Mouse (Mus musculus) liver, adult 2 months (tissue): ENCODE data around the gene Wipf1. TPM values are rescaled to one million over a fixed set of nuclear protein-coding genes. Genes with fewer than 3 reads are reported as not detected.

Source experiments
- DNase-seq: peaks from one replicate; pipeline ENCODE4 v3.0.0-alpha.2; 2011; ENCODE audit warnings: low read depth, low spot score; ENCODE audit errors: extremely low read depth
- H3K27ac ChIP-seq: fragments of 200-500 bp; replicated peaks from 2 replicates; pipeline ENCODE4 v1.5.1; 2012; ENCODE audit warnings: low read depth, mild to moderate bottlenecking, control low read depth, inconsistent platforms, low read length; ENCODE audit not compliant: insufficient read depth
- H3K27me3 ChIP-seq: fragments of 200-500 bp; 2 replicates; pipeline ENCODE4 v1.6.1; 2012; ENCODE audit warnings: mild to moderate bottlenecking, moderate library complexity, low read length, inconsistent platforms; ENCODE audit not compliant: control insufficient read depth, insufficient read depth
- H3K36me3 ChIP-seq: fragments of 200-500 bp; 2 replicates; pipeline ENCODE4 v1.6.1; 2012; ENCODE audit warnings: low read length, inconsistent platforms; ENCODE audit not compliant: control insufficient read depth, insufficient read depth
- H3K4me1 ChIP-seq: fragments of 200-500 bp; 2 replicates; pipeline ENCODE4 v1.6.1; 2011; ENCODE audit warnings: low read length; ENCODE audit not compliant: control insufficient read depth, insufficient read depth
- H3K4me3 ChIP-seq: fragments of 200-500 bp; 2 replicates; pipeline ENCODE4 v1.5.1; 2011; ENCODE audit warnings: low read depth, mild to moderate bottlenecking, control low read depth, low read length, moderate library complexity; ENCODE audit not compliant: insufficient read depth
- H3K79me2 ChIP-seq: fragments of 200-500 bp; 2 replicates; pipeline ENCODE4 v1.6.1; 2012; ENCODE audit warnings: inconsistent platforms, mild to moderate bottlenecking, low read length, moderate library complexity; ENCODE audit not compliant: control insufficient read depth, insufficient read depth
- H3K9ac ChIP-seq: fragments of 200-500 bp; 2 replicates; pipeline ENCODE4 v1.6.1; 2012; ENCODE audit warnings: low read depth, mild to moderate bottlenecking, control low read depth, inconsistent platforms, low read length
- CTCF ChIP-seq: fragments of 200-500 bp; IDR thresholded peaks from 2 replicates; pipeline ENCODE4 v1.5.1; 2011; ENCODE audit warnings: low read depth, low read length, control low read depth
- POLR2A ChIP-seq: fragments of 200-500 bp; IDR thresholded peaks from 2 replicates; pipeline ENCODE4 v1.6.1; 2011; ENCODE audit warnings: low read length, control low read depth; ENCODE audit not compliant: insufficient read depth; ENCODE audit errors: extremely low read depth
- WGBS: fragments of 180-500 bp; shearing (Covaris S2); methylation state at CpG from one replicate; pipeline ENCODE4 v1.1.7; 2018; 5-methylcytosine and 5-hydroxymethylcytosine counted together
- polyA plus RNA-seq: library from polyadenylated mRNA; depleted of rRNA; stranded (reverse); fragments of >200 nt; gene quantifications from 2 replicates; pipeline ENCODE4 v1.2.3, GENCODE M21; 2012
- total RNA-seq: library from RNA; depleted of rRNA; stranded (reverse); fragments of >200 nt; gene quantifications from 2 replicates; pipeline ENCODE4 v1.2.3, GENCODE M21; 2014

Gene Wipf1
- total and polyA plus RNA-seq, 2 experiments, result 1.4 to 1.7 TPM

GRCm38 (mm10) chr2:73478805-73479204 lies 50.7 kb downstream of the Wipf1 start:
- DNase-seq, result no peak
- H3K27me3 ChIP-seq, result no peaks in the 10 kb centered on the region
- no peaks in the 10 kb centered on the region for H3K4me1 ChIP-seq
- H3K36me3 ChIP-seq, result no peaks in the 10 kb centered on the region
- TF ChIP-seq CTCF (no peak), POLR2A (no peak)
- peaks cover 7% of the 10 kb centered on the region; the same call in 1 of the 2 replicates for H3K79me2 ChIP-seq
- no peak overlapping the region for H3K27ac ChIP-seq
- H3K4me3 ChIP-seq, result no peak overlapping the region
- no peak overlapping the region for H3K9ac ChIP-seq
- 95% methylated on average over 6 of the region's 6 CpGs for WGBS

- Histone ChIP-seq H3K4me3 (no peak overlapping the region), H3K9ac (no peak overlapping the region), H3K79me2 (peaks cover 7% of the 10 kb centered on the region; the same call in 1 of the 2 replicates), H3K4me1 (no peaks in the 10 kb centered on the region), H3K36me3 (no peaks in the 10 kb centered on the region), H3K27ac (no peak overlapping the region), H3K27me3 (no peaks in the 10 kb centered on the region)
- DNase-seq, result no peak
- WGBS, result 85% methylated on average over 7 of the region's 7 CpGs
- TF ChIP-seq POLR2A (no peak), CTCF (no peak)
Measured at GRCm38 (mm10) chr2:73477501-73477900, 52.0 kb downstream of the Wipf1 start.

GRCm38 (mm10) chr2:73475519-73475918 lies 54.0 kb downstream of the Wipf1 start:
- TF ChIP-seq POLR2A (no peak), CTCF (no peak)
- DNase-seq, result peak; percentile 41
- WGBS, result 67% methylated on average over 3 of the region's 3 CpGs
- Histone ChIP-seq H3K27me3 (no peaks in the 10 kb centered on the region), H3K79me2 (peaks cover 6% of the 10 kb centered on the region; the same call in 1 of the 2 replicates), H3K4me1 (no peaks in the 10 kb centered on the region; the same call in 1 of the 2 replicates), H3K36me3 (no peaks in the 10 kb centered on the region), H3K27ac (no peak overlapping the region), H3K4me3 (no peak overlapping the region), H3K9ac (no peak overlapping the region)

- H3K36me3 ChIP-seq, result no peaks in the 10 kb centered on the region
- TF ChIP-seq POLR2A (no peak), CTCF (no peak)
- no peak for DNase-seq
- H3K4me1 ChIP-seq, result no peaks in the 10 kb centered on the region; the same call in 1 of the 2 replicates
- H3K27me3 ChIP-seq, result no peaks in the 10 kb centered on the region
- H3K27ac ChIP-seq, result no peak overlapping the region
- H3K4me3 ChIP-seq, result no peak overlapping the region
- WGBS, result 91% methylated on average over 2 of the region's 2 CpGs
- peaks cover 3% of the 10 kb centered on the region; the same call in 1 of the 2 replicates for H3K79me2 ChIP-seq
- no peak overlapping the region for H3K9ac ChIP-seq
Measured at GRCm38 (mm10) chr2:73472130-73472529, 57.4 kb downstream of the Wipf1 start.

- Histone ChIP-seq H3K4me3 (no peak overlapping the region), H3K27ac (no peak overlapping the region), H3K27me3 (no peaks in the 10 kb centered on the region), H3K79me2 (peaks cover 3% of the 10 kb centered on the region; the same call in 1 of the 2 replicates), H3K4me1 (no peaks in the 10 kb centered on the region; the same call in 1 of the 2 replicates), H3K36me3 (no peaks in the 10 kb centered on the region), H3K9ac (no peak overlapping the region)
- WGBS, result 85% methylated on average over 10 of the region's 10 CpGs
- TF ChIP-seq CTCF (no peak), POLR2A (no peak)
- DNase-seq, result no peak
Measured at GRCm38 (mm10) chr2:73470146-73470630, 59.3 kb downstream of the Wipf1 start.

GRCm38 (mm10) chr2:73469552-73469951 lies 60.0 kb downstream of the Wipf1 start:
- WGBS, result 84% methylated on average over 6 of the region's 6 CpGs
- Histone ChIP-seq H3K79me2 (peaks cover 3% of the 10 kb centered on the region; the same call in 1 of the 2 replicates), H3K4me3 (no peak overlapping the region), H3K36me3 (no peaks in the 10 kb centered on the region), H3K27ac (no peak overlapping the region), H3K9ac (no peak overlapping the region), H3K4me1 (no peaks in the 10 kb centered on the region; the same call in 1 of the 2 replicates), H3K27me3 (no peaks in the 10 kb centered on the region)
- TF ChIP-seq CTCF (no peak), POLR2A (no peak)
- DNase-seq, result no peak
